Mouse (Mus musculus): ENCODE results near the gene Scgb1b11. TPM values are rescaled to one million over a fixed set of nuclear protein-coding genes. Genes with fewer than 3 reads are reported as not detected.
"Not testable (repeated sequence)": the region's sequence is repeated elsewhere in the genome, so short reads cannot be mapped to it uniquely, and the experiment has no call there.

Gene Scgb1b11
- not detected in 2 replicates for polyA plus RNA-seq (2016; fragmentation: Nextera tagmentation; extraction: Ambion mirVana)

- not testable (repeated sequence) for H3K27ac ChIP-seq; H3K4me2 ChIP-seq (replicated peaks); H3K4me1 ChIP-seq; H3K4me3 ChIP-seq; ATAC-seq (ENCODE audit: low FRiP score, low read depth); H3K9me3 ChIP-seq; H3K36me3 ChIP-seq; H3K9ac ChIP-seq; H3K27me3 ChIP-seq (replicated peaks)
- WGBS, result no CpG with 5 or more reads among the region's 2 CpGs
These were observed at the start of gene Scgb1b11 for GRCm38 (mm10) chr7:32222540-32222939. Gene Scgb1b11 (plus strand): TSS chr7:32222840.

GRCm38 (mm10) chr7:32211045-32211444 lies 11.6 kb upstream of the Scgb1b11 start, which contains the start of gene Scgb2b11:
Gene Scgb2b11 (minus strand): TSS chr7:32211145.
- ATAC-seq (ENCODE audit: low FRiP score, low read depth), result not testable (repeated sequence)

More at GRCm38 (mm10) chr7:32211045-32211444, 11.6 kb upstream of the Scgb1b11 start, which contains the start of gene Scgb2b11:
- H3K9me3 ChIP-seq; H3K36me3 ChIP-seq; H3K27ac ChIP-seq; H3K9ac ChIP-seq; H3K4me1 ChIP-seq; H3K4me3 ChIP-seq; H3K4me2 ChIP-seq (replicated peaks); H3K27me3 ChIP-seq (replicated peaks): not testable (repeated sequence)
- WGBS, result 87% methylated on average over 2 of the region's 2 CpGs

Other genes starting within 250 kb of the Scgb1b11 start
- not detected in 2 replicates for gene Scgb1b10, start 122.0 kb upstream of the Scgb1b11 start, polyA plus RNA-seq (2016; fragmentation: Nextera tagmentation; extraction: Ambion mirVana)
- gene Scgb2b11, start 11.7 kb upstream of the Scgb1b11 start, polyA plus RNA-seq (2016; fragmentation: Nextera tagmentation; extraction: Ambion mirVana), result not detected in 2 replicates
- not detected in 2 replicates for gene Scgb2b12, start 104.4 kb downstream of the Scgb1b11 start, polyA plus RNA-seq (2016; fragmentation: Nextera tagmentation; extraction: Ambion mirVana)
- not detected in 2 replicates for gene Scgb1b12, start 111.3 kb downstream of the Scgb1b11 start, polyA plus RNA-seq (2016; fragmentation: Nextera tagmentation; extraction: Ambion mirVana)
- not detected in 2 replicates for gene Scgb1b29, start 218.7 kb downstream of the Scgb1b11 start, polyA plus RNA-seq (2016; fragmentation: Nextera tagmentation; extraction: Ambion mirVana)